Mouse (Mus musculus) midbrain, embryonic 10.5 days (tissue): Measurements from ENCODE around the gene Cuedc1. TPM values are rescaled to one million over a fixed set of nuclear protein-coding genes. Genes with fewer than 3 reads are reported as not detected.

ENCODE experiments used
- DNase-seq: peaks from one replicate; pipeline ENCODE4 v3.0.0-alpha.2; 2017; ENCODE audit warnings: low spot score
- H3K27ac ChIP-seq: fragments of 300-500 bp; sonication (generic); replicated peaks from 2 replicates; pipeline ENCODE4 v1.5.1; 2016; ENCODE audit warnings: mild to moderate bottlenecking
- H3K27me3 ChIP-seq: fragments of 300-500 bp; sonication (generic); 2 replicates; pipeline ENCODE4 v1.6.1; 2016; ENCODE audit warnings: low read depth, mild to moderate bottlenecking; ENCODE audit not compliant: poor library complexity, severe bottlenecking
- H3K36me3 ChIP-seq: fragments of 300-500 bp; sonication (generic); 2 replicates; pipeline ENCODE4 v1.6.1; 2016; ENCODE audit warnings: mild to moderate bottlenecking, moderate library complexity
- H3K4me1 ChIP-seq: fragments of 300-500 bp; sonication (generic); 2 replicates; pipeline ENCODE4 v1.6.1; 2016
- H3K4me3 ChIP-seq: fragments of 300-500 bp; sonication (generic); 2 replicates; pipeline ENCODE4 v1.5.1; 2016; ENCODE audit warnings: mild to moderate bottlenecking, moderate library complexity
- H3K9me3 ChIP-seq: fragments of 300-500 bp; sonication (generic); replicated peaks from 2 replicates; pipeline ENCODE4 v1.6.1; 2016; ENCODE audit warnings: mild to moderate bottlenecking
- WGBS: fragments of 180-500 bp; shearing (Covaris S2); methylation state at CpG from one replicate; pipeline ENCODE4 v1.1.7; 2016; 5-methylcytosine and 5-hydroxymethylcytosine counted together
- polyA plus RNA-seq: library from polyadenylated mRNA; unstranded; fragments of >200 nt; fragmentation: Nextera tagmentation; extraction: Ambion mirVana; gene quantifications from 2 replicates; pipeline ENCODE4 v1.2.1, GENCODE M21; 2016

The Cuedc1 gene
- polyA plus RNA-seq, 1 experiment from 2014 or later: 27.2 TPM

DNA sequence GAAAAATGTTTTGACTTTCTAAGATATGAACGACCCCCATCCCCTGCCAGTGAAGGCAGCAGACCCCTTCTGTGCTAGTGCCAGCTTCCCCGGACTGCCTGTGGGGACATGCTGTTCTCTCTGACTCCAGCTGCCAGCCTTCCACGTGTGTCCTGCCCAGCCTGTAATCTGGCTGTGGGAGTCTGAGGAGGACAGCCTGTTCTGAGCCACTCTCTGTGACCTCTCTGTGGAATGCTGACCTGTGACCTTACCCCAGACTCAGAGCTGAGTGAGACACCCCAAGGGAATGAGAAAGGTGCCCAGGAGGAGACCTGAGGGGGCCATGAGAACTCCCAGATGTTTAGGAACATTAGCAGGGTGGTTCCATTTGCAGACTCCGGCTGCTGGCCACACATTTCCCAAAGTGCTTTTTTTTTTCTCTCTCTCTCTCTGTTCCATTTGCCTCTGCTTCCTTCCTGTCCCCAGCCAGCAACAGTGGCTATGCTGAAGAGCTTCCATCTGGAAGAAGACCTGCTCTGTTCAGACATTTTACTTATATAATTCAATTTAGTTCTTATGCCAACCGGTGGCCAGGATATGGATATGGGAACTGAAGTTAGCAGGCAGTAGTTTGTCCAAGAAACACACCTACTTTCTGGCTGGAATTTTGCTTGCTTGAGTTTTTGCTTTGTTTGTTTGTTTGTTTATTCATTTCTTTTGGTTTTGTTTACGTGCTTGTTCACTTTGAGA, 15.8 kb downstream of the Cuedc1 start:
- H3K36me3 ChIP-seq: peaks cover 5% of the 10 kb centered on the region
- H3K27me3 ChIP-seq: no peaks in the 10 kb centered on the region
- no peaks in the 10 kb centered on the region for H3K9me3 ChIP-seq
- peak overlapping the region; percentile 65 for H3K27ac ChIP-seq
- H3K4me1 ChIP-seq: peaks cover 91% of the 10 kb centered on the region
- DNase-seq: no peak
- no peak overlapping the region for H3K4me3 ChIP-seq
- whole genome bisulfite sequencing: 61% methylated on average over 6 of the region's 6 CpGs

- H3K27me3 ChIP-seq: no peaks in the 10 kb centered on the region
- WGBS: 63% methylated on average over 8 of the region's 8 CpGs
- H3K4me1 ChIP-seq: peaks cover 94% of the 10 kb centered on the region
- no peak for DNase-seq
- H3K36me3 ChIP-seq: no peaks in the 10 kb centered on the region
- H3K9me3 ChIP-seq: no peaks in the 10 kb centered on the region
- no peak overlapping the region for H3K4me3 ChIP-seq
- peak overlapping the region; percentile 96 for H3K27ac ChIP-seq
Measured at GRCm38 (mm10) chr11:88114871-88115301, 17.0 kb downstream of the Cuedc1 start.

- Histone ChIP-seq H3K4me3 (no peak overlapping the region), H3K4me1 (peaks cover 98% of the 10 kb centered on the region), H3K36me3 (peaks cover 6% of the 10 kb centered on the region), H3K27me3 (no peaks in the 10 kb centered on the region), H3K9me3 (no peaks in the 10 kb centered on the region), H3K27ac (peak overlapping the region; percentile 96)
- DNase-seq: no peak
- 94% methylated on average over 6 of the region's 6 CpGs for WGBS
Measured at GRCm38 (mm10) chr11:88116568-88116967, 18.7 kb downstream of the Cuedc1 start.

- WGBS: 75% methylated on average over 10 of the region's 10 CpGs
- peak overlapping the region; percentile 96 for H3K27ac ChIP-seq
- H3K27me3 ChIP-seq: no peaks in the 10 kb centered on the region
- no peak for DNase-seq
- no peaks in the 10 kb centered on the region for H3K9me3 ChIP-seq
- H3K36me3 ChIP-seq: peaks cover 6% of the 10 kb centered on the region
- peaks cover 98% of the 10 kb centered on the region for H3K4me1 ChIP-seq
- H3K4me3 ChIP-seq: no peak overlapping the region
Measured at GRCm38 (mm10) chr11:88117356-88118090, 19.7 kb downstream of the Cuedc1 start.

DNA sequence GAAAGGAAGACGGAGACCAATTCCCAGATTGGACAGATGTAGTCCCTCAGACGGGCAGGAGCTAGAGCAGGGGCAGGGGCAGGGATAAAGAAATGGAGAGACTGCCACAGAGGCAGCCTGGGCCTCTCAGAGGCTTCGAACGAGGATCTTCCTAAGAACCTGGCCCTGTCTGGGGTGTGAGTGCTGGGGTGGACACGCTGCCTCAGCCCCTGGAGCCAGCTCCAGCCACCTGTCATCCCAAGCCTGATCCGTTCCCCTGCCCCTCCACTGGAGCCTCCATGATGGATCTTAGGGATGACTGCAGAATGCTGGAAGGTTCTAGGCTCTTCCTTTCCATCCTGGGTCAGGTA, 20.2 kb downstream of the Cuedc1 start:
- Histone ChIP-seq H3K36me3 (peaks cover 6% of the 10 kb centered on the region), H3K27me3 (no peaks in the 10 kb centered on the region), H3K4me1 (peaks cover 98% of the 10 kb centered on the region), H3K27ac (peak overlapping the region; percentile 96), H3K9me3 (no peaks in the 10 kb centered on the region), H3K4me3 (peak overlapping the region; percentile 39; the same call in 1 of the 2 replicates)
- no peak for DNase-seq
- WGBS: 52% methylated on average over 6 of the region's 6 CpGs

DNA sequence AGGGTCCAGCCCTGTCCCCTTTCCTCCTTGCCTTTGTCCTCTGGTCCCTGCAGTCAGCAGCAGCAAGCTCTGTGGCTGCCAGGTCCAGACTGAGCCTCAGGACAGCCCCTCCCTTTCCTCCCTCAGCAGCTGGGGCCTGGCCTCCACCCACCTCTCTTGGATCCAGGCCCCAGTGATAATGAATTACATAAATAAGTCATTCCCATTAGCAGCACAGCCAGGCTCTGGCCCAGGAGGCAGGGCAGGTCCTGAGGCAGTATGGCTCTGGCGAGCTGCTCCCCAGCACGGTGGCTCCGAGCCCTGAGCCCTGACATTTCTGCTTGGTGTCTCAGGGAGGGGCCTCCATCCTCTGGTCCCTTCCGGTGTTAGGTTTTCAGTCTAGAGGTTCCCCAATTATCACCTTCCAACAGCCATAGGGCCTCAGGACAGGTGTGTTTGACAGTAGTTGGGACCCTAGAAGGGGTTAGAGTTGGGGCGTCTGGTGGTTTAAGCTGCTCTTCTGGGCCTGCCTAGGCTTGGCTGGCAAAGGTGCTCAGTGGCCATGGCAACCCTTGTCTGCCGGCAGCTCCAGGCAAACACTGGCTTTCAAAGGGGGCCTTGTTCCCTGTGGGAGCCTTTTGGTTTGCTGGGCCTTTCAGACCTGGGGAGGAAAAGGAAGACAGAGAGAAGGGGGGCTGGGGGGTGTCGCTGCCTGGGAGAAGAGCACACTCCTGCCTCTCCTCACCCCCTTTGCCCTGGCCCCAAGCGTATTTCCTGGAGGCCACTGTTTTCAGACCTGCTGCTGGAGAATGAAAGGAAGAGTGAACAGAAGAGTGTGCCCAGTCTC, 21.2 kb downstream of the Cuedc1 start:
- Histone ChIP-seq H3K27ac (peak overlapping the region; percentile 96), H3K4me3 (peak overlapping the region; percentile 39), H3K27me3 (no peaks in the 10 kb centered on the region), H3K4me1 (peaks cover 98% of the 10 kb centered on the region), H3K36me3 (peaks cover 6% of the 10 kb centered on the region), H3K9me3 (no peaks in the 10 kb centered on the region)
- WGBS: 6% methylated on average over 8 of the region's 8 CpGs
- DNase-seq: peak; percentile 87

- DNase-seq: no peak
- Histone ChIP-seq H3K27ac (peak overlapping the region; percentile 96), H3K27me3 (no peaks in the 10 kb centered on the region), H3K36me3 (peaks cover 6% of the 10 kb centered on the region), H3K4me3 (no peak overlapping the region), H3K9me3 (no peaks in the 10 kb centered on the region), H3K4me1 (peaks cover 89% of the 10 kb centered on the region)
- 54% methylated on average over 5 of the region's 5 CpGs for WGBS
Measured at GRCm38 (mm10) chr11:88122545-88122944, 24.7 kb downstream of the Cuedc1 start.

GRCm38 (mm10) chr11:88123021-88123420, 25.2 kb downstream of the Cuedc1 start:
- Histone ChIP-seq H3K4me3 (no peak overlapping the region), H3K27ac (peak overlapping the region; percentile 96), H3K9me3 (no peaks in the 10 kb centered on the region), H3K4me1 (peaks cover 86% of the 10 kb centered on the region), H3K27me3 (no peaks in the 10 kb centered on the region), H3K36me3 (peaks cover 6% of the 10 kb centered on the region)
- WGBS: 86% methylated on average over 5 of the region's 5 CpGs
- DNase-seq: no peak

DNA sequence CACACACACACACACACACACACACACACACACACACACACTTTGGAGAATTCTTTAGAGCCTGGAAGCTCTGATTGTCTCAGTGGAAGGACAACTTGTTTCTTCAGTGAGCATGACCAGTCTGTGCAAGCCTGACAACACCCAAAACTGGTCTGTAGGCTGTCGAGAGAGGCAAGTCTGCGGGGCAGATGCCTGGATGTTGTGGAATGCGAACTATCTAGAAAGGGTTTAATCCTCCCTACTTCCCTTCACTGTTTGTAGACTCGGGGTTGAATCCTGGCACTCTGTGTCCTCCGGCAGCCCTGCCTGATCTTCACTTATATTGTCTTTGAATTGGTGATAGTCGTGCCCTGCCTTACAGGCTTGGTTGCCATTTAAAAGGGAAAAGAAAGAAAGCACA, 25.9 kb downstream of the Cuedc1 start:
- no peak for DNase-seq

GRCm38 (mm10) chr11:88125483-88125882, 27.6 kb downstream of the Cuedc1 start:
- no peak overlapping the region for H3K4me3 ChIP-seq
- peaks cover 6% of the 10 kb centered on the region for H3K36me3 ChIP-seq
- peak overlapping the region; percentile 65 for H3K27ac ChIP-seq
- H3K4me1 ChIP-seq: peaks cover 76% of the 10 kb centered on the region
- no peaks in the 10 kb centered on the region for H3K27me3 ChIP-seq
- no peak for DNase-seq
- 68% methylated on average over 7 of the region's 7 CpGs for WGBS
- H3K9me3 ChIP-seq: no peaks in the 10 kb centered on the region

More for the DNA sequence above, 25.9 kb downstream of the Cuedc1 start:
- Histone ChIP-seq H3K9me3 (no peaks in the 10 kb centered on the region), H3K4me3 (no peak overlapping the region), H3K36me3 (peaks cover 6% of the 10 kb centered on the region), H3K27me3 (no peaks in the 10 kb centered on the region), H3K4me1 (peaks cover 86% of the 10 kb centered on the region), H3K27ac (peak overlapping the region; percentile 74)
- WGBS: 22% methylated on average over 6 of the region's 6 CpGs

- Histone ChIP-seq H3K27me3 (no peaks in the 10 kb centered on the region), H3K4me1 (peaks cover 68% of the 10 kb centered on the region), H3K4me3 (no peak overlapping the region), H3K27ac (peak overlapping the region; percentile 65), H3K36me3 (peaks cover 2% of the 10 kb centered on the region), H3K9me3 (no peaks in the 10 kb centered on the region)
- no peak for DNase-seq
- WGBS: 21% methylated on average over 5 of the region's 5 CpGs
Measured at GRCm38 (mm10) chr11:88126306-88126793, 28.5 kb downstream of the Cuedc1 start.

GRCm38 (mm10) chr11:88128461-88128860, 30.6 kb downstream of the Cuedc1 start:
- no peak for DNase-seq
- WGBS: 90% methylated on average over 9 of the region's 9 CpGs
- Histone ChIP-seq H3K27ac (peak overlapping the region; percentile 14; the same call in 1 of the 2 replicates), H3K36me3 (peaks cover 14% of the 10 kb centered on the region), H3K9me3 (no peaks in the 10 kb centered on the region), H3K4me3 (no peak overlapping the region), H3K4me1 (peaks cover 56% of the 10 kb centered on the region), H3K27me3 (no peaks in the 10 kb centered on the region)
